Mouse (Mus musculus) liver, embryonic 14.5 days (tissue): Measurements from ENCODE around the gene Platr25. TPM values are rescaled to one million over a fixed set of nuclear protein-coding genes. Genes with fewer than 3 reads are reported as not detected.
"Not testable (repeated sequence)": the region's sequence is repeated elsewhere in the genome, so short reads cannot be mapped to it uniquely, and the experiment has no call there.

Experiments used
- ATAC-seq: fragments of 200-750 bp; cut with Nextera tagmentation; 2 replicates; pipeline ENCODE4 v1.8.0; 2017; ENCODE audit warnings: moderate number of reproducible peaks, mild to moderate bottlenecking, moderate library complexity; ENCODE audit not compliant: insufficient read depth
- DNase-seq, 3 experiments: peaks; one replicate each; pipeline ENCODE4 v3.0.0-alpha.2; 2012 to 2013; ENCODE audit warnings: low read depth in 3 of 3, low spot score in 3 of 3
- H3K27ac ChIP-seq: fragments of 300-500 bp; sonication (generic); 2 replicates; pipeline ENCODE4 v1.5.1; 2014; ENCODE audit warnings: moderate library complexity, mild to moderate bottlenecking, control low read depth, inconsistent platforms
- H3K27me3 ChIP-seq: fragments of 300-500 bp; sonication (generic); 2 replicates; pipeline ENCODE4 v1.6.1; 2014; ENCODE audit warnings: mild to moderate bottlenecking, low read length, moderate library complexity; ENCODE audit not compliant: control insufficient read depth, insufficient read depth
- H3K36me3 ChIP-seq: fragments of 300-500 bp; sonication (generic); replicated peaks from 2 replicates; pipeline ENCODE4 v1.6.1; 2014; ENCODE audit warnings: low read depth; ENCODE audit not compliant: control insufficient read depth, insufficient read depth
- H3K4me1 ChIP-seq, 2 experiments: fragments of 200-500 bp in 1 of 2; fragments of 300-500 bp in 1 of 2; sonication (generic) in 1 of 2; replicated peaks; 2 replicates each; pipeline ENCODE4 v1.6.1; 2012 to 2014; ENCODE audit warnings: antibody characterized with exemption in 1 of 2, inconsistent platforms in 1 of 2, low read length in 1 of 2; ENCODE audit not compliant: control insufficient read depth in 2 of 2, insufficient read depth in 2 of 2
- H3K4me2 ChIP-seq: fragments of 300-500 bp; sonication (generic); 2 replicates; pipeline ENCODE4 v1.6.1; 2014; ENCODE audit warnings: low read depth, mild to moderate bottlenecking, control low read depth, moderate library complexity
- H3K4me3 ChIP-seq, 2 experiments: fragments of 200-500 bp in 1 of 2; fragments of 300-500 bp in 1 of 2; sonication (generic) in 1 of 2; 2 replicates each; pipeline ENCODE4 v1.5.1; 2012 to 2014; ENCODE audit warnings: low read depth in 2 of 2, low read length in 2 of 2, mild to moderate bottlenecking in 2 of 2, control low read depth in 1 of 2, inconsistent platforms in 1 of 2, moderate library complexity in 1 of 2; ENCODE audit not compliant: insufficient read depth in 1 of 2
- H3K9ac ChIP-seq: fragments of 300-500 bp; sonication (generic); replicated peaks from 2 replicates; pipeline ENCODE4 v1.6.1; 2014; ENCODE audit warnings: mild to moderate bottlenecking, control low read depth, moderate library complexity
- H3K9me3 ChIP-seq: fragments of 300-500 bp; sonication (generic); 2 replicates; pipeline ENCODE4 v1.6.1; 2016; ENCODE audit warnings: low read length, mixed read lengths; ENCODE audit not compliant: control insufficient read depth
- CTCF ChIP-seq: IDR thresholded peaks from 2 replicates; pipeline ENCODE4 v1.5.1; 2016; ENCODE audit warnings: antibody characterized with exemption, low read depth, control low read depth
- WGBS: fragments of 180-500 bp; shearing (Covaris S2); extraction: QIAGEN DNeasy Blood & Tissue Kit; methylation state at CpG from one replicate; pipeline ENCODE4 v1.1.7; 2014; ENCODE audit not compliant: insufficient replicate concordance; 5-methylcytosine and 5-hydroxymethylcytosine counted together
- microRNA counts: library from miRNA; unstranded; fragments of <30 nt; microRNA quantifications from one replicate; lab custom pipeline; 2016
- microRNA-seq: library from miRNA; unstranded; fragments of <30 nt; microRNA quantifications from one replicate; pipeline ENCODE4, GENCODE M21; 2016
- polyA plus RNA-seq, 2 experiments: library from polyadenylated mRNA; depleted of rRNA in 1 of 2; stranded (reverse) in 1 of 2; unstranded in 1 of 2; fragments of >200 nt; fragmentation: Nextera tagmentation in 1 of 2; extraction: Ambion mirVana in 1 of 2; gene quantifications; 2 replicates each; pipeline versions ENCODE4 v1.2.1 to v1.2.3; 2012 to 2014

Platr25 gene
- polyA plus RNA-seq, 2 experiments = 2.3 to 3.5 TPM

DNA sequence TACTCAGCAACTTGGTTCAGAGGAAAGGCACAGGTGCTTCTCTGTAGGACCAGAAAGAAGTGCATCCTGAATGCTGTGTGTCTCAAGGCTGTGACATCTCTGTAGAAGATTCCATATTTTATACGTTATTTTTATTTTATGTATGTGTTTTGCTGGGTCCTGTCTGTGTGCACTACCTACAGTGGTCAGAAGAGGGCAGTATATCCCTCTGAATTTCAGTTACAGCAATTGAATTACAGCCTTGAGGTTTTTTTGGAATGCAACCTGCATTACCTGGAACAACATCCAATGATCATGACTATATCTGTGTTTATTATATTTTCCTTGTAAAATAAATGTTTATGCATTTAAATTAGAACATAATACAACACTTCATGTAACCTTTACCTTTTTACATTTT lies 133.4 kb downstream of the Platr25 start:
- WGBS = 42% methylated on average over 1 of the region's 1 CpGs
- not testable (repeated sequence) for ATAC-seq, H3K9ac ChIP-seq, H3K4me1 ChIP-seq, H3K27ac ChIP-seq, H3K4me3 ChIP-seq, H3K27me3 ChIP-seq, H3K9me3 ChIP-seq, H3K36me3 ChIP-seq, H3K4me2 ChIP-seq
- DNase-seq = peak; percentile 5 to 20 (median 19)
- TF ChIP-seq CTCF = peak; percentile 58

DNA sequence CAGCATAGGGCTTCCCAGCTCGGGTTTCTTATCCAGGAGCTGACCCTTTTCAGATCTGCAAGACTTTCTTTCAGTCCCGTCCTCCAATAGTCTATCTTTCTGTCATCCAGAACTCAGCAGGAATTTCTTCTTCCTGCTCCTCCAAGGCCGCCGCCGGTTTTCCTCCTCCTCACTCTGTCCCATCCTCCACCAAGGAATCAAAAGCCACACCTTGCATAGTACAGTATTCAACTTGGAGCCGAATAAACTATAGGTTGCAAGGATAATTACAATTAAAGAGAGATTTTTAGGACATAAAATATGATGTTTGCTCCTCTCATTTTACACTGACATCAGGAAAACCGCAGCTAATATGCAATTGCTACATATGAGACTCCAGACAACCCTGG lies 136.2 kb downstream of the Platr25 start:
- not testable (repeated sequence) for DNase-seq, H3K27ac ChIP-seq, H3K9me3 ChIP-seq, H3K27me3 ChIP-seq, H3K36me3 ChIP-seq, H3K4me1 ChIP-seq
- 10% methylated on average over 7 of the region's 7 CpGs for WGBS
- Histone ChIP-seq H3K4me3 (peak overlapping the region; percentile 55 to 91), H3K4me2 (peak overlapping the region; percentile 69), H3K9ac (peak overlapping the region; percentile 48)
- peak; percentile 72 for ATAC-seq

DNA sequence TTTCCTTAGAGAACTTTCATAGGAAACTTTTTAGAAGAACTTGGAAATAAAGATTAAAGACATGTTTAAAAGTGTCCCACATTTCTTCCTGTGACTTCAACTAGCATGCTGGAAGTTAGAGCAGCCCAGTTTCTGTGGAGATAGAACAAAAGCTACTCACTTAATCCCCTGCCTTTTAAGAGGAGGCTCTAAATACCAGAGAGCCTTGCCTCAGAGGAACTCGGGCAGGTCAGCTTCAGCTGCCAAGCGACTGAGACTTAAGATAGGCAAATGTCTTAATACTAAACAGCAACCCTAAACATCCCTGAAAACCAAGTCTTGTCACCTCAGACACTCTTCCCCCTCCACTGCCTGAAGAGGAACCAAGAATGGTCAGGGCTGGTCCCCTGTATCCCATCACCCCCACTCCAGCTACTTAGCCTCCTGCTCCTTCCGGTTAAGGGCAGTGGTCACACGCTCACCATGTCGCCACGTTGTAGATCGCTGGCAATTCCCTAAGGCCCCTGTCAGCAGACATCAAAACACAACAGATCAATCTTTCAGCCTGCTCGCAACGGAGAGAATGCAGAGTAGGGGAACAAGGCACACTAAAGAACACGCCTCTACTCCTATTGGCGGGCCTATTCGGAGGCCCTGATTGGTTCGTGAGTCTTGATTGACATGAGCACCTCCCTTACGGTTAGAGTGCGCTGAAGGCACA lies 136.8 kb downstream of the Platr25 start, which contains the start of gene 6720489N17Rik:
TSS of gene 6720489N17Rik (minus strand) at position 606 of the 700 bp plus-strand sequence.
- Histone ChIP-seq H3K9ac (peak within 1 kb of the TSS; percentile 60), H3K4me3 (peak within 1 kb of the TSS; percentile 55 to 91), H3K4me2 (peak within 1 kb of the TSS; percentile 69)
- H3K9me3 ChIP-seq, H3K27ac ChIP-seq, H3K36me3 ChIP-seq, H3K4me1 ChIP-seq, H3K27me3 ChIP-seq: not testable (repeated sequence)
- 2% methylated on average over 15 of the region's 15 CpGs for WGBS
- ATAC-seq (peak; percentile 100), DNase-seq (peak; percentile 64 to 81 (median 77))

MicroRNAs encoded within 50 kb of the gene (microRNA counts, 519-probe panel; counts per million panel counts)
- 69.9 counts per million for microRNA mmu-miR-713 (lab: Ali Mortazavi, UCI)

Small RNAs within 50 kb of the gene (microRNA-seq; reads per million reads assigned to microRNA genes)
- gene Gm24020 (not detected), gene Gm24588 (not detected), gene Mir713 (not detected)

Other genes starting within 250 kb of the Platr25 start
- gene Zfp935, start 202.2 kb downstream of the Platr25 start, polyA plus RNA-seq (2012; rRNA removed) = not detected in 2 replicates
- gene Zfp935, start 202.2 kb downstream of the Platr25 start, polyA plus RNA-seq (2014; fragmentation: Nextera tagmentation; extraction: Ambion mirVana) = not detected in 2 replicates
- gene Zfp934, start 189.5 kb downstream of the Platr25 start, polyA plus RNA-seq (2012; rRNA removed) = 2.7 and 3.7 TPM in 2 replicates
- gene Zfp934, start 189.5 kb downstream of the Platr25 start, polyA plus RNA-seq (2014; fragmentation: Nextera tagmentation; extraction: Ambion mirVana) = 5.3 and 6.0 TPM in 2 replicates
- 0.49 and 1.1 TPM in 2 replicates for gene 6720489N17Rik, start 136.5 kb downstream of the Platr25 start, polyA plus RNA-seq (2012; rRNA removed)
- gene 6720489N17Rik, start 136.5 kb downstream of the Platr25 start, polyA plus RNA-seq (2014; fragmentation: Nextera tagmentation; extraction: Ambion mirVana) = 3.1 and 3.5 TPM in 2 replicates
- gene Gm5141, start 25.1 kb upstream of the Platr25 start, polyA plus RNA-seq (2012; rRNA removed) = 0.15 and 0.45 TPM in 2 replicates
- gene Gm5141, start 25.1 kb upstream of the Platr25 start, polyA plus RNA-seq (2014; fragmentation: Nextera tagmentation; extraction: Ambion mirVana) = 1.4 and 2.1 TPM in 2 replicates
- 0.02 and 0.11 TPM in 2 replicates for gene Fbp2, start 97.7 kb upstream of the Platr25 start, polyA plus RNA-seq (2012; rRNA removed)
- gene Fbp2, start 97.7 kb upstream of the Platr25 start, polyA plus RNA-seq (2014; fragmentation: Nextera tagmentation; extraction: Ambion mirVana) = not detected in 2 replicates
- gene Fbp1, start 127.6 kb upstream of the Platr25 start, polyA plus RNA-seq (2012; rRNA removed) = 0.68 and 1.2 TPM in 2 replicates
- 2.1 and 4.5 TPM in 2 replicates for gene Fbp1, start 127.6 kb upstream of the Platr25 start, polyA plus RNA-seq (2014; fragmentation: Nextera tagmentation; extraction: Ambion mirVana)
- 7.7 and 10.7 TPM in 2 replicates for gene 2010111I01Rik, start 204.2 kb upstream of the Platr25 start, polyA plus RNA-seq (2012; rRNA removed)
- gene 2010111I01Rik, start 204.2 kb upstream of the Platr25 start, polyA plus RNA-seq (2014; fragmentation: Nextera tagmentation; extraction: Ambion mirVana) = 13.6 and 15.7 TPM in 2 replicates